Mouse (Mus musculus) left cerebral cortex, postnatal 4 days (tissue): Measurements from ENCODE around the gene Qk. TPM values are rescaled to one million over a fixed set of nuclear protein-coding genes. Genes with fewer than 3 reads are reported as not detected.

Source experiments
- DNase-seq: peaks from one replicate; pipeline ENCODE4 v3.0.0-alpha.2; 2022
- intact Hi-C: fragments of 180-260 bp; cut with DNase I; formaldehyde crosslinking; loops from one replicate; pipeline ENCODE4 v1.15.1; 2025
- total RNA-seq, 2 experiments: library from RNA; stranded (reverse); gene quantifications; 2 replicates each; pipeline ENCODE4 v1.2.3; 2021

Gene Qk
- total RNA-seq, 2 experiments from 2014 or later = 247 to 250 TPM

DNA sequence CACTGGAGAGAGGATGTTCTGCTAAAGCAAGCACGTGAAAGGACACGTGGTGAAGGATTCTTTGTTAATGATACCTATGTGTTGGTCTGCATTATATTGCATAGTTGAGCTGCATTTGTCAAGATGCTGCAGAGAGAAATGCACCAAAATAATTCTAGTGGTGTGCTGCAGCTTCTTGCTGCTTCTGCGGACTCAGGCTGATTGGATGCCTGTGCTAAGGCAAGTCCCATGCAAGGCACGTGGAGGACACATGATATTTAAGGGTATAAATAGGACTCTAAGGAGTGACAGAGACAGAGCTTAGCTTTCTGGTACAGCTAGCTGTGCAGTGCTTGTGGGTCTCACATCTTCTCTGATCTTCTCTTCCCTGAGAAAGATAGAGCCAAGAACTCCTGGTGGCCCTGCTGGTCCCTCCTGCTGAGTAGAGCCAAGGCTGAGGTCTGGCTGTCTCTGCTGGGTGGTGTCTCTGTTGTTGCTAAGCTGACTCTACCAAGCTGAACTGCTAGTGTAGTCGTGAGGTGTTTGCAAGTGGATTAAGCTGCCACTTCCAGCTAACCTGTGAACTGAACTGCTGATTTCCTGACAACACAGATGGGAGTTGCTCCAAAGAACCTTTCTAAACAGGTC is 8.0 kb upstream of the Qk start:
- intact Hi-C loops = loop anchor here (10.0 kb wide), 3 partner anchors 167 to 1647 kb away; no protein-coding TSS in a partner anchor

DNA sequence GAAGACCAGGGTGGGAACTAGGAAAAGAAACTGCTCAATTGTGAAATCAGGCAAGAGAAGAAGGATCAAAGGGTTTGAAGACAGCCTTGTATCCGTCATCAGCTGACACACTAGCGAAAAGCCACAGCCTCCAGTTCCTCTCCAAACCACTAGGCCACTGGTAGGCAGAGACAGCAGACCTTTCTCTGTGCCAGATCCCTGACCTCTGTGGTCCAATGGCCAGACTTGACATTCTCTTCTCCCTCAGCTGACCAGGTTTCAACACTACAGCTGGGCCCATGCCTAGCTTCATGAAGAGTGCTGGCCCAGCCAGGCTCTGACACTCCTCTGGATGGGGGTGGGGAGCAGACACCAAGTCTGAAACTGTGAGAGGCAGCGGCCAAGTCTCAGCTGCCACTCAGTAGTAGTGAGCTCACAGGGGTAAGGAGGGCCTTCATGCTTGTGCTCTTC is 7.0 kb upstream of the Qk start:
- intact Hi-C loops = loop anchor here (10.0 kb wide), 3 partner anchors 168 to 1648 kb away; no protein-coding TSS in a partner anchor
- peak; percentile 51 for DNase-seq

More for the DNA sequence above, 8.0 kb upstream of the Qk start:
- DNase-seq = no peak

DNA sequence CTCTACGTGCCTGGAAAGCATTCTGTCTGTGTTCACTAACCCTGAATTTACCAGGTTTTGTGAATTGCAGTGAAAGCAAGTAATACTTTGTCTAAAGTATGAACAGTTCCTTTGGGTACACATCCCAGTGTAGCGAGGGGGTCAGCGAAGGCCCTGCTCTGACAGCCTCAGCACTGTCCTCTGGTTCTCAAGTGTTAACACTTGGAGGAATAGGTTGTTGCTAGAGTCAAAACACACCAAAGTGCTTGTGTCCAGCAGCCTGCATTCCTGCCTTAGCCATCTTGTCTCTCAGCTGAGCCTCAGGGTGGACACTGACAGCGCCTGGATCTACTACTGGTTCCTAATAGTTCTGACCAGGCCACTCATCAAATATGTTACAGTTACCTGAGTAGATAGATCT is 6.3 kb upstream of the Qk start:
- DNase-seq = no peak
- intact Hi-C loops = loop anchor here (10.0 kb wide), 3 partner anchors 169 to 1649 kb away; no protein-coding TSS in a partner anchor

- no peak for DNase-seq
- intact Hi-C loops = loop anchor here (10.0 kb wide), 3 partner anchors 173 to 1653 kb away; no protein-coding TSS in a partner anchor
Observed at GRCm38 (mm10) chr17:10321754-10322153, 2.1 kb upstream of the Qk start.

GRCm38 (mm10) chr17:10321092-10321491 is 1.4 kb upstream of the Qk start:
- DNase-seq = no peak
- intact Hi-C loops = loop anchor here (10.0 kb wide), 3 partner anchors 174 to 1654 kb away; no protein-coding TSS in a partner anchor

DNA sequence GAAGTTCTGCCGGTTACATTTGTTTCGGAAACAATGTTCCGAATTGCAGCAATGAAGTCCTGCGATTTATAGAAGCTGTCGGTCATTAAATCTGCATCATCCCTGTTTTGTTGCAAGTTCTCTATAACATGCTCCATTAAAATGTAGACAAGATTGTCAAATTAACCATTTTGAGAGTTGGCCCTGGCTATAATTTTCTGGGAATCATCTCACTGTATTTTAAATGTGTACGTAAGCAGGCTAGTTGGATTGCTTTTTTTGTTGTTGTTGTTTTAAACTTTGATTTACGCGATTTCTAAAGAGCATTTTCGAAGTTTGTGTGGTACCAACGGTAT is 769 bp upstream of the Qk start:
- intact Hi-C loops = loop anchor here (10.0 kb wide), 3 partner anchors 174 to 1654 kb away; no protein-coding TSS in a partner anchor
- no peak for DNase-seq

DNA sequence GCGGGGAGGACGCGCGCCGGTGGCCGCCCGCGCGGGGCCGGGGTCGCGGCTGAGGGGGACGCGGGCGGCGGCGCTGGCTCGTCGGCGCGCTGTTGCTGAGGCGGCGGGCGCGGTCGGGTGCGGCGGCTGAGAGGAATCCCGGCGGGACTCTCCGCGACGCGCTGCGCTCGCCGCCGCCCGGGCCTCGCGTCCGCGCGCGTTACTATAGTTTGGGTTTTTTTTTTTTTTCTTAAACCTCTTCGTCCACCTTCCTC is 296 bp downstream of the Qk start:
- intact Hi-C loops = loop anchor here (5.0 kb wide), 1 partner anchor 703 kb away; no protein-coding TSS in a partner anchor
- no peak for DNase-seq

- intact Hi-C loops = loop anchor here (5.0 kb wide), 1 partner anchor 704 kb away; no protein-coding TSS in a partner anchor
- peak; percentile 73 for DNase-seq
Observed at GRCm38 (mm10) chr17:10318561-10319430, 858 bp downstream of the Qk start.

- peak; percentile 39 for DNase-seq
Observed at GRCm38 (mm10) chr17:10317981-10318551, 1.6 kb downstream of the Qk start.

GRCm38 (mm10) chr17:10317186-10317585 is 2.5 kb downstream of the Qk start:
- intact Hi-C loops = loop anchor here (2.0 to 5.0 kb wide), 2 partner anchors 558 to 705 kb away; no protein-coding TSS in a partner anchor
- peak; percentile 41 for DNase-seq

More at GRCm38 (mm10) chr17:10317981-10318551, 1.6 kb downstream of the Qk start:
- intact Hi-C loops = loop anchor here (2.0 to 5.0 kb wide), 2 partner anchors 559 to 704 kb away; no protein-coding TSS in a partner anchor

GRCm38 (mm10) chr17:10316446-10316845 is 3.2 kb downstream of the Qk start:
- DNase-seq = no peak
- intact Hi-C loops = loop anchor here (2.0 to 5.0 kb wide), 2 partner anchors 558 to 706 kb away; no protein-coding TSS in a partner anchor

GRCm38 (mm10) chr17:10310046-10310445 is 9.6 kb downstream of the Qk start:
- no peak for DNase-seq
- intact Hi-C loops = loop anchor here (2.0 kb wide), 1 partner anchor 1141 kb away; no protein-coding TSS in a partner anchor

- intact Hi-C loops = no loop called here
- peak; percentile 43 for DNase-seq
Observed at GRCm38 (mm10) chr17:10309135-10309623, 10.5 kb downstream of the Qk start.

GRCm38 (mm10) chr17:10306424-10306823 is 13.2 kb downstream of the Qk start:
- DNase-seq = no peak

DNA sequence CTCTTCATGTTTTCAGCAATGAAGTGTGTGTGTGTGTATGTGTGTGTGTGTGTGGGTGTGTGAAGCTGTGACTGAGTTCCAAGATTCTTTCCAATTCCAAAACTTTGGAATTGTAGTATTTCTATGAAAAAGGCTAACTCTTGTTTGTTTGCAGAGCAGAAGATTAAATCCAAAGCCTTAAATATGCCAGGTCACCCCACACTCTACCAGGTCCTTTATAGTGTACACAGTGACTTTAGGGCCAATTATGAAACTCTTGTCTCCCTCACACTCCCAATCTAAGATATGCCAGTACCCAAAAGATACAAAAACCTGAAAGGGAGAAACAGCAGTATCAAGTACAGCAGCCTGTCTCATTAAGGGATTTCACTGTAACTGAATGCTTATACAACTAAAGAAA is 15.7 kb downstream of the Qk start:
- DNase-seq = no peak
- intact Hi-C loops = no loop called here

More at GRCm38 (mm10) chr17:10306424-10306823, 13.2 kb downstream of the Qk start:
- intact Hi-C loops = loop anchor here (2.0 kb wide), 1 partner anchor 1276 kb away; no protein-coding TSS in a partner anchor

DNA sequence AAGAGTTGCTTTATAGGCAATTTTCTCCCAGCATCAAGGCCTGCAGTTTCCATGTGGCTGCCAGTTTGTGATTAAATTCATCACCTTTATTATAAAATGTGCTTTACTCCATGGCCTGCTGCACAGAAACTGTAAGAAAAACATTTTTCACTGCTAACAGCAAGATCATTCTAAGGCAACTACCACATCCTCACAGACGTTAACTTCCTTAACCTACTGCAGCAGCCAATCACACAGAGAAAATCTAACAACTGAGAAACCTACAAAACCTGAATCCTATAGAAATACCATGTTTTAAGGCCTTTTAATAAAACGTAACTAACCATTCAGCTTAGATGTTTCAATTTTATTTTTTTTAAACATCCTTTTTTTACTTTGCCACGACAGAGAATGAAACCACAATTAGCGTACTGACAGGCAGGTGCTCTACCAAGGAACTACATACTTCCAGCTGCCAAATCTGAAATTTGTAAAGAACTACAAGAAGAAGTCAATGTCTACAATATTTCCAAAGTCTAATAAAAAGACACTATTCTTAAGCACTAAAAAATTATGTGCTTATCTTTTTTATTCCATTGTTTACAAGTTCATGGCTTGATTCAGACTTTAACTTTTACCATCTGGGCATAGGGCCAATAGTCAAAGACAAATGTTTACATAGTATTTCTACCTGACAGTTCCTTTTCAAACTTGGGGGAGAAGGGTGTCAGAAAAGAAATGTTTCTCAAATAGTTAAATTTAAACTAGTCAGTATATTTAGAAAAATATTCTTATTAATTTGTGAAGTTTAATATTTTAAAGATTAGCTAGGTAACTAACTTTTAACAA is 18.5 kb downstream of the Qk start:
- no peak for DNase-seq
- intact Hi-C loops = no loop called here

- intact Hi-C loops = no loop called here
Observed at GRCm38 (mm10) chr17:10299396-10299795, 20.3 kb downstream of the Qk start.

GRCm38 (mm10) chr17:10292520-10292919 is 27.1 kb downstream of the Qk start:
- no peak for DNase-seq
- intact Hi-C loops = no loop called here

More at GRCm38 (mm10) chr17:10299396-10299795, 20.3 kb downstream of the Qk start:
- DNase-seq = no peak

- intact Hi-C loops = no loop called here
- DNase-seq = no peak
Observed at GRCm38 (mm10) chr17:10284772-10285171, 34.9 kb downstream of the Qk start.

GRCm38 (mm10) chr17:10279532-10279931 is 40.1 kb downstream of the Qk start:
- intact Hi-C loops = no loop called here
- no peak for DNase-seq
